Mouse (Mus musculus) 3T3-L1 (cell line): ENCODE results near the gene Cntrl.

Source experiments
- DNase-seq: peaks from one replicate; pipeline ENCODE4 v3.0.0-alpha.2; 2015; ENCODE audit warnings: low read depth, low spot score

Cntrl gene

DNA sequence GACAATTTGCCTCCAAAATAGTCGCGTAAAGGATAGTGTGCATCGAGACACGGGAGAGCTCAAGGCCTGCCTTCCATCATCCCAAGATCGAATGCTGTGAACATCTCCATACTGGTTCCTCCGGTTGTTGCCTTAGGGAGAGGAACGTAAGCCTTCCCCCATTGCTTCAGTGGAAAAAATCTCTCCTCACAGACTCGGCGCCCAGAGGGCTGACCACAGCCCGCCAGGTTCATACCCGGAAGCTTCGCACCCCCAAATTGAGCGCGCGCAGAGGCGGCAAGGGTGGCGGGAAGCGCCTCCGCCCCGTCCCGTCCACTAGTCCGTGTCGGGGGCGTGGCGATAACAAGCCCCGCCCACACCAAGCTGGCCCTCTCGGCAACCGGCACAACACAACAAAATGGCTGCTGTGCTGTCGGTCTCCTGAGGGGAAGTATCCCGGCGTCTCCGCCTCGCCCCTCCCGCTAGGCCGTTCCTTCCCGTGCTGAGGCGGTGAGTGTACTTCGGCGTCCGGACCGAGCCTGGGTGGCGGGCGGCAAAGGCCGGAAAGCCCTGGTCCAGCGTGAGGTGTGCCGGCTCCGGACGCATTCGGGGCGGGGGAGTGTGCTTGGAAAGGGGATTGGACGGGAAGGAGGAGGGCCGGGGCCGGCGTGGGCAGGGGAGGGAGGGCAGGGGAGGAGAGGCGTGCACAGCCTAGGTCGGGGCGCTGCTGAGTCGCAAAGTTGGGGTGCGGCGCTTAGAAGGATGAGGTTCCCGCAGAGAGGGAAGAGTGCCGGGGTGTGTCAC is at the start of gene Cntrl:
Cntrl (plus strand) TSS at position 352 of the 783 bp plus-strand sequence.
- peak; percentile 85 for DNase-seq

GRCm38 (mm10) chr2:35060256-35060655 is 49.0 kb upstream of the Cntrl start:
- DNase-seq, result no peak

- DNase-seq, result no peak
These were observed 48.4 kb upstream of the Cntrl start for GRCm38 (mm10) chr2:35060897-35061296.

GRCm38 (mm10) chr2:35061338-35061737 is 48.0 kb upstream of the Cntrl start, which contains the start of gene Hc:
TSS of gene Hc (minus strand) at chr2:35061438.
- DNase-seq, result no peak

DNA sequence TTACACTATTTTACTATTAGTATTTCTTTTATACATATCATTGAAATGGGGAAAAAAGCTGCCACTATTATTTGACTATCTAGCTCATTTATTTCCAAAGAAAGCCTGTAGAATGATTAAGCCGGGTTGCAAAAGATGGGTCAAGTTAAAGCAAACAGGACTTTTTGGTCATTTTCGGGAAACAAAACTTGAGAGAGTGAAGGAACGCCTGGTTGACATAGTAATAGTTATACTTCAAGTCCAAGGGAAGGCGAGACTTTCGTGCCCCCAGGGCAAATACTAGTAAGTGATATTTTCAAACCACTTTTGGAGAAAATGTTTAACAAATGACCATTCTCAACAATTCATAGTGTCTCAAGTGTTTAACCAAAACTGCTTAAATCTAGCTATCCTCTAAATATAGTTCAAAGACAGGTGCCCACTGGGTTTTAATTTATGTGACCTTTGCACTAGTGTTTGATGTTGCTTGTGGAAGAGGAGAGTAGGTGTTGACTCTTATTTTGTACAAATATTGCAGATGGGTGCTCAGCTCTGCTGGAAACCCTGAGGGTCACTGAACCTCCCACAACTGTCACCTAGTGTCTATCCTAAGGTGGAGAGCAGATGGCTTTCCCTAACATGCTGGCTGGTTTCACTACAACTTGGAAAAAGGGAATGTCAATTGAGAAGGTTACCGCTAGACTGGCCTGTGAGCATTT is 45.8 kb upstream of the Cntrl start:
- no peak for DNase-seq

DNA sequence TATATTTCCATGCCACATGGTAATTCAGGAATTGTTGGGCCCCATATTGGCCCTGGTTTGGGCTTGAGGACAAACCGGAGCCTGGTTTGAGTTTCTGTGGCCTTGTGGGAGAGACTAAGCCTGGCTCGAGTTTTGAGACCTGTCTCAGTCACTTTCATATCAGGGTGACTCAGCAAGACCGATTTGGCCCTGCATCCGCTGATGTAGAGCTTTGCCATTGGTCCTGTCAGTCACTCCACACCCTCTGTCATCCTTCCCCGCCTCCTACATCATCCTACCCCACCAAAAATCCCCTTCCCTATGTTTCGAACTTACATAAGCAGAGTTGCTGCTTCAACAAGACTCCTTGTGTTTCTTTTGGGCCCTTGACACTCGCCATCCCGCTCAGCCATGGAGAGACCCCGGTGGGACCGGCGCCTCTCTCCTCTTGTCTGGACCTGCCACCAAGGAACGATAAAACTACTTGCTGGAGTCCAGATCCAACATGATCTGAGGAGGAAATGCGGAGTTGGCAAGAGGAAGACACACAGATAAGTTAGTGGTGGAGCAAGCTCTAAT is 42.7 kb upstream of the Cntrl start:
- DNase-seq, result peak; percentile 60

GRCm38 (mm10) chr2:35067117-35067516 is 42.2 kb upstream of the Cntrl start:
- no peak for DNase-seq

DNA sequence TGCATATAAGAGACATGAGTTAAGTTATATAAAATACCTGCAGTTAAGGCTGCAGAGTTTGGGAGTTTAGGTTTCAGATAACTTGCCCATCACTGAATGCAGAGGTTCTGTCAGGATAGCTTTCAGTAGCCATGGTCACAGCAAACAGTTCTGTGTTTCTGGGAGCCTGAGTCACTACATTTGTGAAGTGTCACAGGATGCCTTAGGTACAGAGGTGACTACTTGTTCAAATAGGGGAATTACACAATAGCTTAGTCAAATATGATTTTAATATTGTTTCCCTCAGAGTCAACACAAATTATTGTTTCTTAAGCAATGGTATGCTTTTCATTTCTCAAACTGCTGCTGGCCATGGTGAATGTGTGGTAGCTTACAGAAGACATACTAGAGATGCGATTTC is 40.2 kb upstream of the Cntrl start:
- DNase-seq, result no peak

GRCm38 (mm10) chr2:35070275-35070674 is 39.0 kb upstream of the Cntrl start:
- DNase-seq, result no peak

- no peak for DNase-seq
These were observed 36.7 kb upstream of the Cntrl start for GRCm38 (mm10) chr2:35072547-35072946.

DNA sequence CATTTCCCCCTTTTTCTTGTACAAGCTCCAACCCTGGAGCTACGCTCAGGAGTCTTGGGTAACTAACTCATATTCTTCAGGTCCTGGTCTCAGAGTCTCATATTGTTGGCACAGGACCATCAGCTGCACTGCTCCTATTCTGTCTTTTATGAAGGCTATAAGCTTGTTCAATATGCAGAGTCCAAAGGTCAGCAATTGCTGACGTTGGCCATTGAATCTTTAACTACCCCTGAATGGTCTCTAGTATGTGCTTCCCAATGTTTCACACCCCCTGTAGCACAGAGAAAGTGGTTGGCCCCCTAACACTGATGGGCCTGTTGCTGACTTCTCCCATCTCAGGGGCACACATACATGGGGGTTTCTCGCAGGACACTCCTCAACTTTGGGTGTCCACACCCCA is 35.0 kb upstream of the Cntrl start:
- DNase-seq, result no peak

- no peak for DNase-seq
These were observed 30.1 kb upstream of the Cntrl start for GRCm38 (mm10) chr2:35079166-35079565.

- no peak for DNase-seq
These were observed 21.9 kb upstream of the Cntrl start for GRCm38 (mm10) chr2:35087418-35087817.

DNA sequence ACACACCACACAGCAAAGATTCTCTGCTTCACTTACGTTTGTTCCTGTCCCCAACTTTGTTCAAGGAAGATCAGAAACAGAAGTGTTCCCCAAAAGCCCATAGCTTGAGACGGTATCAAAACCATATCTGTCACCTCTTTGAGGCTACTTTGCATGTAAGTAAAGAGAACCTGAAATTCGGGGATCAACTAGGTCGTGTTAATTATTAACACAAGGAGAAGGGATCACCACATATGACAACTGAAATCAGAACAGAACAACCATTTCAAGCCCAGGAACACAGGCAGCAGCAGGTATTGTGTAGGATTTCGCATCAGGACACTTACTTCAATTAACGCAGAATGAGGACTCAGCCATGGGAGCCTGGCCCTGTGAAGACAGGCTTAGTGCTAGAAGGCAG is 8.8 kb upstream of the Cntrl start:
- DNase-seq, result no peak

DNA sequence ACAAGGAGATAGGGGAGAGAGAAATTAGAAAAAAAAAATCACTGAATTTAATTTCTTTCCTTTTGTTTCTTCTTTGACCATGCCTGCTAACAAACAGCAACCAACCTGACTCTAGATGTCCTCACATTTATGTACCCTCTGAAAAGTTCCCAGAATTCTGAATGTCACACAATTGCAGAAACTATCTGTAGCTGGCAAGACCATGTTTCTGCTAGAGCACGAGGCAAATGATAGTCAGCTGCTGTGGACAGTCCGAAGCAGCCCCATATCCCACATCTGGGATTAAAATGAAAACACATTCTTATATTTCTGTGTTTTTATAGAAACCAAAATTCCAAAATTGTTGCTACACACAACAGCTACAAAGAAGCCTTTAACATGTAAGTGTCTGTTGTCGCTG is 7.8 kb upstream of the Cntrl start, which contains the start of gene AI182371:
AI182371 (minus strand) TSS at position 101 of the 400 bp plus-strand sequence.
- DNase-seq, result no peak

GRCm38 (mm10) chr2:35102777-35103176 is 6.5 kb upstream of the Cntrl start:
- DNase-seq, result no peak

GRCm38 (mm10) chr2:35103558-35103957 is 5.7 kb upstream of the Cntrl start:
- DNase-seq, result no peak

DNA sequence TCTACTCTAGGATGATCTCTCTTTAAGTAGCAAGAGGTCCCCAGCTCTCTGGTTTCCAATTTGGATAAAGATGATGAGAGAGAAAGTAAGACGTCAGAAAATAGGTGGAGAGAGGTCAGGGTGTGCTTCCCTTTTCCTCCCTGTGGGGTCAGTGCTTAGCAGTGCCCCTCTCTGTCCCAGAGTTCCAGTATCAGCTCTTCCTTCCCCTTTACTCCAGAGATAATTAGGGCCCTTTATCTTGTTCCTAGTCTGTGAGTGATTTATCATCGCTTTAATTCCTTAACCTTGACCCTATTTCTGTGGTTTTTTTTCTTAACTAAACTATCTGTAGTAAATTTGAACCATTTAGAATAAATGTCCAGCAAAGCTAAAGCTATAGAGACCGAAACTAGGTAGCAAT is 4.4 kb upstream of the Cntrl start:
- DNase-seq, result no peak

GRCm38 (mm10) chr2:35107984-35108635 is 1.2 kb upstream of the Cntrl start:
- DNase-seq, result peak; percentile 64

GRCm38 (mm10) chr2:35108712-35109111 is 580 bp upstream of the Cntrl start:
- peak; percentile 85 for DNase-seq

DNA sequence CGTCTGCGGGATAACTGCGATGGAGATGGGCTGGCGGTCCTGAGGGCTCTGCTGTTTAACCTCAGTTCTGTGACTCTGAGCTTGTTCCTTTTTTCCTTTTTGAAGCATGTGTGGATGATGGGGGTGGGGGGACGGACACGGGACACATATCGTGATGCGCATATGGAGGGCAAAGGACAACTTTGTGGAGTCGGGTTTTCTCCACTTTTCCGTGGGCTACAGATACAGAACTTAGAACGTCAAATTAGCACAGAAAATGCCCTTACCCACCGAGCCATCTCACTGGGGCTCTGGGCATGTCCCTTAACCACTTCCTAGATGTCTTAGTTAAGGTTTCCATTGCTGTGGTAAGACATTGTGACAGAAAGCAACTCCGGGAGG is 622 bp downstream of the Cntrl start:
- no peak for DNase-seq

GRCm38 (mm10) chr2:35110521-35110920 is 1.2 kb downstream of the Cntrl start:
- peak; percentile 33 for DNase-seq
